Mouse (Mus musculus) brain, embryonic 14.5 days (tissue): ENCODE data around the gene Tbc1d2b.

Experiments
- CTCF ChIP-seq: fragments of 200-500 bp; IDR thresholded peaks from 2 replicates; pipeline ENCODE4 v1.5.1; 2012; ENCODE audit warnings: inconsistent platforms, mild to moderate bottlenecking, moderate library complexity, borderline replicate concordance; ENCODE audit not compliant: insufficient read depth, insufficient read length; ENCODE audit errors: extremely low read depth
- POLR2A ChIP-seq: fragments of 200-500 bp; IDR thresholded peaks from 2 replicates; pipeline ENCODE4 v1.6.1; 2012; ENCODE audit warnings: mild to moderate bottlenecking, inconsistent platforms, borderline replicate concordance; ENCODE audit not compliant: poor library complexity, insufficient read depth, insufficient read length, severe bottlenecking; ENCODE audit errors: extremely low read depth

- no peak for TF ChIP-seq CTCF
- TF ChIP-seq POLR2A, result no peak
Observed at GRCm38 (mm10) chr9:90274516-90274915, 3.9 kb upstream of the Tbc1d2b start.
